Mouse (Mus musculus): ENCODE data around the gene Adra2b. TPM values are rescaled to one million over a fixed set of nuclear protein-coding genes. Genes with fewer than 3 reads are reported as not detected.

Adra2b gene
- polyA plus RNA-seq, 2 experiments from 2014 or later: not detected

DNA sequence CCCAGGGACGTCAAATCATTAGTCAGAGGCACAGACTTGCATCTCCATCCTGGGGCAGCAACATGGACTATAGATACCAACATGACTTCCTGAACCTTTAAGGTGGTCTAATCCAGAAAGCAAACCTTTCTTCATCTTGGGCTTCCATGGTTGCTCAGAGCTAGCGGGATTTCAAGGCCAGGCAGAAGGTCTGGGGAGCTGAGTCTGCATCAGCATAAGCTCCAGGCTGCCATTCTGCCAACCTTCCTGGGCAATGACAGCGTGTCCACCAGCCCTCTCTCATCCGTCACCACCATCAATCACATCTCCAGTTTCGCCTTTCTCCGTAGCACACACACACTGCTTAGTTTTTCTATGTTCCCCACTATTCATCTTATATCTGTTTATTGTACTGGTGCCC is 23.7 kb upstream of the Adra2b start:
- no peak for ATAC-seq

DNA sequence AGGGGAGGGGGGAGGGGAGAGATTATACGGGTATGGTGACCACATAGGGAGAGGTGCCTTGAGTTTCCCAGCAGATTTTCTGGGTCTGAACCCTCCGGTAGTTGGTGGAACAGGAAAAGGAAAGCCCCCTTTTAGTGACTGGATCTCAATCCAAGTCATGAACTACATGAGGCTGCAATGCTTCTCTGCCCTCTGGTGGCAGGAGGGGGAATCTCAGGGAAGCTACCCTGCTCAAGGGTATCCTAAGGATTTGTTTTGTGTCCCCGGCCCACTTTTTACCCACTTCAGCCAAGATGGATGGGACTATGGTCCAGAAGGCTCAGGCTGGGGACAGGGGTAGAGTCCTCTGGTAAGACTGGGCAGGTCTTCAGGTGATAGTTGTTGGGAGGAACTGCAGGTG is 21.8 kb upstream of the Adra2b start:
- ATAC-seq: no peak

GRCm38 (mm10) chr2:127346334-127346733 is 16.7 kb upstream of the Adra2b start:
- ATAC-seq: no peak

GRCm38 (mm10) chr2:127347147-127347985 is 15.6 kb upstream of the Adra2b start:
- ATAC-seq: no peak

DNA sequence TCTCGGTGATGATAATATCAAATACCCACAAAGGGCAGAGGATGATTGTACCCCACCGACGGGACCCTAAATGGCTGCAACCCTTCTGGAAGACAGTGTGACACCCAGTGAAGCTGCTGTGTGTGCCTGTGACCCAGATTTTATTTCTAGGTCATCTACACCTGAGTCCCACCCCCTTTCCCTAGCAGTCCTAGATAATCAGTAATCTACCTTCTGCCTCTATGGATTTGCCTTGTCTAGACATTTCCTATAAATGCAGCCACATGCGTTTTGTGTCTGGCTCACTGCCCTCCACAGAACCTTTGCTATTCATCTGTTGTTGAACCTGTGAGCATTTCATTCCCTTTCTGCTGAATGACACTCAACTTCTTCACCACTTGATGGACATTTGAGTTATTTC is 9.1 kb upstream of the Adra2b start:
- ATAC-seq: no peak

DNA sequence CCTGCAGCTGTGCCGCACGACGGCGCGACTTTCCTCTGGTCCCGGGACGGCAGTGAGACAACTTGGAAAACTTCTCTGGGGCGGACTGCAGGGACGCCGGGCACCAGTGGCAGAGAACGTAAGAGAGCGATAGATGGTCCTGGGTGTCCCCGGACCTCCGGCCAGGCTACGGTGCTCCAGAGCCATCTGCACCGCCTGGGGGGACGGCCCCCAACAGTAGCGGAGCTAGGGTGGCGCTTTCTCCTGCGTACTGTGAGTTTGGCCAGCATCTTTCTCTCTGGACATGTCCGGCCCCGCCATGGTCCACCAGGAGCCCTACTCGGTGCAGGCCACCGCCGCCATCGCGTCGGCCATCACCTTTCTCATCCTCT is 259 bp downstream of the Adra2b start:
- no peak for ATAC-seq

GRCm38 (mm10) chr2:127363696-127364095 is 688 bp downstream of the Adra2b start:
- no peak for ATAC-seq

- no peak for ATAC-seq
These were observed 1.4 kb downstream of the Adra2b start for GRCm38 (mm10) chr2:127364452-127364851.

GRCm38 (mm10) chr2:127367126-127367820 is 4.3 kb downstream of the Adra2b start:
- ATAC-seq: no peak

- ATAC-seq: no peak
These were observed 6.8 kb downstream of the Adra2b start for GRCm38 (mm10) chr2:127369703-127370376.

DNA sequence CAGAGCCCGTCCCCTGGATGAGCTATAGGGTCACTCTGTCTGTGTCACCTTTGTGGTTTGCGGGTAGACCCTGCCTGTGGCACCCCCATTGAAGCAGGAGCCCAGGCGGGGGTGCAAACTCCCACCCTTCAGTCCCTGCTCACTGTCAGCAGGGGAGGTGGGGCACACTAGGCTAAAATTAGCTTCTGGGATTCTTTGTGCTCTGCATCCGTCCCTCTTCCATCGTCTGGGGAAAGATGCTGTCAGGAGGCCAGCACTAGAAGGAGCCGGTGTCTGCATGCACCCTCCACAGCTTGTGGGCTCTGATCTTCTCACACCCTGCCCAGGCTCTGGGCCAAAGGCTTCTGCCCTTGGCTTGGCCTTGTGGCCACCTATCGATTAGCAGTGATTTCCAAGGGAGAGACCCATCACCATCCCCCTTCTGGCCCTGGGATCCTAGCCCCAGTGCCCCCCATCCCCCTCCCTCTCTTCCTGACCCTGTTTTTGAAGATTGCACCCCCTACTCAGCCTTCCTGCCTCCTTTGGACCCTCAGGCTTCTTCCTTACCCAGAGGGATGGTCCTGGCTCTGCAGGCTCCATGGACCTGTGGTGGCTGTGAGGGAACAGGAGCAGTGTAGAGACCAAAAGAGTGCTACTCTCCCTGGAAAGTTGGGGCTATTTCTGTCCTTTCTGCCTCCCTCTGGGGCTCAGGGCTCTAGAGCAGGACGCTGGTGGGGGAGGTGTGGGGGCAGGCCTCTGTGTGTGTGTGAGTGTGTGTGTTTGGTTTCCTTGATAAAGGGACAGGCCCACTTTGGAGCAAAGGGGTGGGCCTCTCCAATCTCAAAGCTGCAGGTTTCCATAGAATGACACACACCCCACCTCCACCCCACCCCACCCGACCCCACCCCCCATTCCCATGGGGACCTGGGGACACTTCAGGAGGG is 7.8 kb downstream of the Adra2b start:
- no peak for ATAC-seq

DNA sequence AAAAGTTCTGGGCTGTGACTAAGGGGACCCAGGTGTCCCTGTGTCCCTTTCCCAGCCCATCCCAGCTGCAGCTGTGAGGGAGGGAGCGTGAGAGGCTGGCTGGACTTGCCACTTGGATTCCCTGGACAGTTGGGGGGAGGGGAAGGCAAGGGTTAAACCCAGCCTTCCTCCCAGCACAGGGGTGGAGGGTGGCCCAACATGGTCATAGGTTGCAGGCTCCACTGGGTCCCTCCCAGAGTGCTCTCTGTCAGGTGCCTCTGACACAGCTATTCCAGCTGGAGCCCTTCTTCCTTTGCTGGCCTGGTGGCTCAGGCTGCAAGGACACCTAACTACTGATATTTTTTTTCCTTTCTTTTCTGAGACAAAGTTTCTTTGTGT is 8.5 kb downstream of the Adra2b start:
- ATAC-seq: no peak

DNA sequence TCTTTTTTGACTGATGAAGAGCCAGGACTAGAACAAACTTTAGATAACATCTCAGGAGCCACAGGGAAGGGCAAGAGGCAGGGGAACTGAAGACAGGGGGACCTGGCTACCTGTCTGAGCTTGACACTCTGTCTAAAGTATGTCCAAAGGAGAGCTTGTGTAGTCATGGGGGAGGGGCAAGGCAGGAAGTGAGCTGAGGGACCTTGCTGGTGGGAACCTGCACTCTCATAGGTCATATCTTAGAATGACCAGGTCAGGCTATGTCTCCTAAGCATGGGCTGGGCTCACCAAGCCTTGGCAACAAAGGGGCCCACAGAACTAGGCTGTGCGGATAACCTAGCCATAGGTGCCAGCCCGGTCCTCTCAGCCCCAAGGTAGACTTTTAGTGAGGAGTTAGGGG is 9.1 kb downstream of the Adra2b start:
- ATAC-seq: no peak

- ATAC-seq: no peak
These were observed 11.1 kb downstream of the Adra2b start for GRCm38 (mm10) chr2:127374131-127374530.

DNA sequence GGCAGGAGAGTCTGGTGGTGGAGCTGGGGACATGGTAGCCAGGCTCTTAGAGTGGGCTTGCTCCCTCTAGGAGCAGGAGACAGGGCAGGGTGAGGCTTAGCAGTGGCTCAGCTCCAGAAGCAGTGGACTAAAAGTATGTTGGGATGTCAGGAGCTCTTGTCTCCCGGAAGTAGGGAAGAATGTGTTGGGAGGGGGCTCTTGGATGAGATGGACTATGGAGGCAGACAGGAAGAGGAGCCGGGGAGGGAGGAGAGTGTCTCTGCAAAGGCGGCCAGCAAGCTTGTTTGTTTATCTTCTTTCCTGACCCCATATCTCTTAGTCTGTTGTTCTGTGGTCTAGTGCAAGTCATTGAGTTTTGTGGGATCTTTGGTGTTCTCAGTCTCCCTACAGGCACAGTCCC is 12.1 kb downstream of the Adra2b start:
- no peak for ATAC-seq

DNA sequence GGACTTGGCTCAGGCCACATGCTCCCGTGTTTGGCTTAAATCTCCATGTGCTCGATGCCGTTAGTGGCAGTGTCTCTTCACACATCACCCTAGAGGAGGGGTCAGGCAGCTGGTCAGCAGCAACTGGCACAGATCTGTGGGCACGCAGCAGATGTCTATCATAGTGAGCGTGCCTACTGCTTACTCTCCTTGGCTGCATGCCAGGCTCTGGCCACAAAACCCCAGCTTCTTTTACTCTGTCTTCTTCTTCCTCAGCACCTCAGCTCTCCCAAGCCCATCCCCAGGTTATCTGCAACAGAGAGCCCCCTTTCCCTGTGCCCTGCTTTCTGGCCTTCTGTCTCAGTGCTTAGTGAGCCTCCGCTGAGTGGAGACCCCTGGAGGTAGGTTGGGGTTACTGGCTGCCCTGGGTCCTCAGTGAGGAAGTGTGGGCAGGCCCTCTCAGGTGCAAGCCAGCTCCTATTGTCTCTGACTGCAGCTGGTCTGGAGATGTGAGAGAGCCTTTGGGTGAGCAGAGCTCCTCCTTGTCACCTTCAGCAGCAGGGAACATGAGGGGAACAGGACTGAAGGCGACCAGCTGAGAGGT is 12.8 kb downstream of the Adra2b start:
- ATAC-seq: no peak

DNA sequence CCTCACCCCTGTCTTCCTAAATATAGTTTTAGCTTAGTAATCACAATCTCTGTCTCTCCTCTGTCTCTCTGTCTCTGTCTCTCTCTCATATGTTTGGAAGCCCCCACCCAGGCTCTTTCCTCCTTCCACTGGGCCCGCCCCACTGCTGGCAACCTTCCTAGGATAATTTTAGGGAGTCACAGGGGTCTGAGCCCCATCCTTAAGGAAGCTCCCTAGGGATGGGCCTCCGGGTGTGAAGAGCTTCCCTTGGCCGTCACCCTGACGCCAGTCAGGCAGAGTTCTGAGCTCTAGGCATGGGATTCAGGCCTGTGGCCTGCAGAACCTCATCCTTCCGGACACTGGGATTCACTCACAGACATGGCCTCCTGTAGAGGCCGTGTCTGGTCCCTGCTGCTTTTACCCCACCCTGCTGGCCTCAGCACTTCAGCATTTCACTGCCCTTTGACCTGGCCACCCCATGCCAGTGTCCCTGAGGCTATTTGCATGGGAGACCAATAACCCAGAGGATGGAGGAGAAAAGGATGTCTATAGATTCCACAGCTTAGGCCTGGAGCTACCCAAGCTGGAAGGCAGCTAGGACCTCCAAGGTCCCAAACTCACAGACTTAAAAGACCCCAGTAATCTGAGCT is 13.5 kb downstream of the Adra2b start:
- no peak for ATAC-seq

DNA sequence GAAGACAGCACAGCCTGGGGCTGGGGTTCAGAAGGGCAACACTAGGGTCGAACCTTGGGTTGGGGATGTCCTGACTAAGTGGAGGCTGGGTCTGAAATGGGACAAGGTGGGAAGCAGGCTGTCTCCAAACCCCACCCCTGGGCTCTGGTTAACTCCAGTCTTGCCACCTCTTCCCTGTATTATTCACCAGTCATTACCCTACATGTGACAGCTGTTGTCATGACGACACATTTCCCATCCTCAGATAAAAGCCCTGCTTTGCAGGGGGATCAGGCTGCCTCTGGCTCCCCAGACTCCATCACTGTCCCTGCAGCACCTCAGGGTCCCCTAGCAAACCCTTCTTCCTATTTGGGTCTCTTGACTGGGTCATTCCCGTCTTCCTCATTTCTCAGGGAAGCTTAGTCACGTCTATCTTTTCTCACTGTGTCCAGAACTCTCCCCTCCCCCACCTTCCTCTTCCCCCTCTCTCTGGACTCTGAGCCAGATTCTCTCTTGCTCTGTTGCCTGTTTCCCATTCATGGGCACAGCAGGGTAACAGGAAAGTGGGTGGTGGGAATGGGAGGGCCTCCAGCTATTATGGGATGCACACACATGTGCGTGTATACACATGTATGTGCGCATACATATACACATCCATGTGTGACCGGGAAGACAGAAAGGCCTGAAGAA is 15.1 kb downstream of the Adra2b start:
- ATAC-seq: no peak

- no peak for ATAC-seq
These were observed 15.6 kb downstream of the Adra2b start for GRCm38 (mm10) chr2:127378611-127378990.

GRCm38 (mm10) chr2:127379250-127379649 is 16.2 kb downstream of the Adra2b start:
- no peak for ATAC-seq

GRCm38 (mm10) chr2:127383881-127384280 is 20.9 kb downstream of the Adra2b start:
- no peak for ATAC-seq

All from activated CD4-positive, CD25-positive, alpha-beta regulatory T cell, adult 4 months (primary cell).